Mouse (Mus musculus) gastrocnemius, postnatal 36 days (tissue): ENCODE results near the gene Lgi2. TPM values are rescaled to one million over a fixed set of nuclear protein-coding genes. Genes with fewer than 3 reads are reported as not detected.
A peak's percentile ranks its signal among the peaks of the same experiment; 100 is the strongest.

ENCODE experiments used
- DNase-seq, 2 experiments: peaks; one replicate each; pipeline ENCODE4 v3.0.0; 2022
- intact Hi-C: fragments of 180-260 bp; cut with DNase I; formaldehyde crosslinking; loops from one replicate; pipeline ENCODE4 v1.15.1; 2025
- long read RNA-seq, 2 experiments: library from polyadenylated mRNA; stranded (forward); transcript quantifications; one replicate each; pipeline ENCODE4 v2.0.0; 2021
- total RNA-seq, 2 experiments: library from RNA; stranded (reverse); gene quantifications; 2 replicates each; pipeline ENCODE4 v1.2.3; 2021

Lgi2 gene
- 1 to 10 TPM; 1.3 to 1.9 TPM for total RNA-seq
- long read RNA-seq, experiment 1, full-length matches to known transcripts: 2 of 2 reads
- long read RNA-seq, experiment 1, partial matches to known transcripts: 0 of 2 reads
- long read RNA-seq, experiment 1, other reads (novel, unspliced or antisense): 0 of 2 reads
- long read RNA-seq, experiment 2, full-length matches to known transcripts: 1 of 1 reads
- long read RNA-seq, experiment 2, partial matches to known transcripts: 0 of 1 reads
- long read RNA-seq, experiment 2, other reads (novel, unspliced or antisense): 0 of 1 reads

GRCm38 (mm10) chr5:52565813-52566531, at the start of gene Lgi2:
Gene Lgi2 (minus strand): TSS chr5:52566462.
- DNase-seq: peak in 1 of 2 experiments; percentile 24
- intact Hi-C loops: no loop called here

- intact Hi-C loops: no loop called here
These were observed 49.2 kb upstream of the Lgi2 start for GRCm38 (mm10) chr5:52615421-52615820.

GRCm38 (mm10) chr5:52614686-52615085, 48.4 kb upstream of the Lgi2 start:
- intact Hi-C loops: loop anchor here (5.0 kb wide), 1 partner anchor 52 kb away; no protein-coding TSS in a partner anchor
- peak; percentile 36 to 39 for DNase-seq

More at GRCm38 (mm10) chr5:52615421-52615820, 49.2 kb upstream of the Lgi2 start:
- no peak for DNase-seq

- no peak for DNase-seq
These were observed 46.5 kb upstream of the Lgi2 start for GRCm38 (mm10) chr5:52612776-52613175.

GRCm38 (mm10) chr5:52611315-52611895, 45.1 kb upstream of the Lgi2 start:
- DNase-seq: no peak
- intact Hi-C loops: loop anchor here (5.0 kb wide), 1 partner anchor 49 kb away; no protein-coding TSS in a partner anchor

More at GRCm38 (mm10) chr5:52612776-52613175, 46.5 kb upstream of the Lgi2 start:
- intact Hi-C loops: loop anchor here (5.0 kb wide), 1 partner anchor 50 kb away; no protein-coding TSS in a partner anchor

- DNase-seq: no peak
- intact Hi-C loops: loop anchor here (5.0 kb wide), 1 partner anchor 48 kb away; no protein-coding TSS in a partner anchor
These were observed 44.0 kb upstream of the Lgi2 start for GRCm38 (mm10) chr5:52610306-52610705.

DNA sequence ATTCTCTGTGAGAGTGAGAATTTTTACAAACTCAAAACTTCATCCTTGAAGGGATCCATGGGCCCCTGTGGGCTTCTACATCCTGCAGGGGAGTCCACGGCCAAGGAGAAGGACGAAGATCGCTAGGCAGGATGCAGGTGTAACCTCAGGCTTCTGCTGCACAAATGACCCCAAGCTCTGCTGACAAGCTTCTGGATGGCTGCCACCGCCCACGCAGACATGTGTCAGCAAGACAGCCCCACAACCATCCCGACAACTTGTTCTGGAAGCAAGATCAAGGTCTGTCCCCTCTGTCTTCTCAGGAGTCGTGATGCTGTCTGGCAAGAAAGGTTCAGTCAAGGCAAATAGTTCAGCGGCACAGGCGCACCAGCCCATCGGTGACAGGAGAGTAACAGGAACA, 43.4 kb upstream of the Lgi2 start:
- intact Hi-C loops: loop anchor here (5.0 kb wide), 1 partner anchor 47 kb away; no protein-coding TSS in a partner anchor
- DNase-seq: no peak

DNA sequence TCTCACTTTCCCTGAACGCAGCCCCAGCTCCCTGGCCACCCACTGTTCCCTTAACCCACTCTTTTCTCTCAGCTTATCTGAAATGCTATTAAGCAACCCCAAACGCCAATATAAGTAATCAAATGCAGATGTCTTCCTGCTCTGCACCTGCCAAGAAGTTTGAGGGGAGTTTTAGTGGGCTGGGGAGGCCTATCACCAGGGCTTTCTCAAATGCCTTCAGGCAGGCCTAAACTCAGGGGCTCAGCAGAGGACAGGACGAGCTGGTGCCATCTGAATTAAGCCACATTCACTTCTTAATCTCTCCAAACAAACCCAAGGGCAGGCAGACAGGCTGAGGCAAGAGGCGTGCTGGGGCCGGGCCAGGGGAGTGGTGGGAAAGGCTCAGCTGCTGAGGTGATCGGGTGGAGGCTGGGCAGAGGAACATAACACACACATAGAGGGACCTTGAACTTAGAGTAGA, 38.4 kb upstream of the Lgi2 start:
- no peak for DNase-seq

DNA sequence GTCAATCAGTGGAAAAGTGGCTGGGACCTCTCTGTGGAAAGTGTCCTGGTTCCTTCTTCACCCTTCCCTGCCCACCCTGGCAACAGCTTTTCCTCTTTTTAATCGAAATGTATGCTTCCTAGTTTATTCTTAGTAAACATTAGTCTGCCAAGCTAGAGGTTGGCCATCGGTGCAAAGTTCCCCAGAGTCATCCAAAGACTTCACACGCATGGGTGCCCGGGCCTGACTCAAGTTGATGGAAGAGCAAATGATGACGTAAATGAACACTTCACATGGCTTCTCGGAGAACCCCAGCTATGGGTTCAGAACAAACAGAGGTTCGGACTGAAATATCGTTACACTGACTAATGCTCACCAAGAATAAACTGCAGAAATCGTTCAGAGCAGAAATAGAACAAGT, 24.4 kb upstream of the Lgi2 start:
- DNase-seq: no peak
- intact Hi-C loops: no loop called here

More for the DNA sequence above, 38.4 kb upstream of the Lgi2 start:
- intact Hi-C loops: no loop called here

- intact Hi-C loops: no loop called here
- DNase-seq: no peak
These were observed 22.4 kb upstream of the Lgi2 start for GRCm38 (mm10) chr5:52588650-52589049.

GRCm38 (mm10) chr5:52587291-52587733, 21.1 kb upstream of the Lgi2 start:
- DNase-seq: no peak
- intact Hi-C loops: no loop called here

GRCm38 (mm10) chr5:52572572-52572971, 6.3 kb upstream of the Lgi2 start:
- intact Hi-C loops: no loop called here
- DNase-seq: no peak

DNA sequence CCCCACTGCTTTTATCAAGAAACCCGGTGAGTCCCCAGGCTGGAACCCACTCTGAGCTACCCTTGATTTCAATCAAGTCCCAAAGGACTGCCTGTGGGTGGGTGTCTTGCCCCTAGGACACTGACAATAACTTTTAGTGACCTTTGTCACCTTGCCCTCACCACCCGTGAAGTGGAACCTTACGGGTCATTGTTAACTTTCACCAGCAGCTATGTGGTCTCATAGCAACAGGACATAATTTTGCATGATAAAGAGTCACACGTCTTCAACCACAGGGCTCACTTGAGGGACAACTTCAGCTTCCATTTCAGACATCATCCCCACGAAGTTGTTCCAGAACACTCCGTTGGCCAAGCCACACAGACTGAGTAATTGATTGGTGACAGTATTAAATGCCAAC, 4.5 kb upstream of the Lgi2 start:
- DNase-seq: no peak
- intact Hi-C loops: no loop called here

GRCm38 (mm10) chr5:52565214-52565812, 949 bp downstream of the Lgi2 start:
- DNase-seq: no peak
- intact Hi-C loops: no loop called here

DNA sequence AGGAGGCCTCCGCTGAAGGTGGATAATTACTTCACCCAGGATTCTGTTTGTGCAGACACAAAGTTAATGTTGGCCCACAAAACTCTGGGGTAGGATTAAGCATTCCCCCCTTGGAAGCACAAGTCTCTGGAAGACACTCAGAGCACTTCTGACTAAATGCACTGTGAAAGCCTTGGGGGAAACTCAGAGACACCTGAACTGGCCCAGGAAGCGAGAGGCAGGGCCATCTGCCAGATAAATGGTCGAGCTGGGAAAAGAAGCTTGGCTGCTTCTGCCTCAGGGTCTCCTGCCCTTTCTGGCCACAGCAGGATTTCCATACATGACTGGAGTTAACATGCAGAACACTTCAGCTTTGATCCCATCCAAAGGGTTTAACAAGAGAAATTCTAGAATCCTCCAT, 1.9 kb downstream of the Lgi2 start:
- DNase-seq: no peak
- intact Hi-C loops: loop anchor here (5.0 kb wide), 1 partner anchor 48 kb away; no protein-coding TSS in a partner anchor

- peak; percentile 40 to 42 for DNase-seq
- intact Hi-C loops: loop anchor here (5.0 kb wide), 1 partner anchor 52 kb away; no protein-coding TSS in a partner anchor
These were observed 6.0 kb downstream of the Lgi2 start for GRCm38 (mm10) chr5:52560240-52560639.

GRCm38 (mm10) chr5:52555526-52555925, 10.7 kb downstream of the Lgi2 start:
- intact Hi-C loops: no loop called here
- DNase-seq: no peak

- DNase-seq: no peak
- intact Hi-C loops: no loop called here
These were observed 15.0 kb downstream of the Lgi2 start for GRCm38 (mm10) chr5:52551318-52551632.

- intact Hi-C loops: no loop called here
- no peak for DNase-seq
These were observed 15.5 kb downstream of the Lgi2 start for GRCm38 (mm10) chr5:52550613-52551317.

GRCm38 (mm10) chr5:52546950-52547349, 19.3 kb downstream of the Lgi2 start:
- no peak for DNase-seq
- intact Hi-C loops: no loop called here
